Mouse (Mus musculus) liver, embryonic 14.5 days (tissue): ENCODE results near the gene Epha4.

Source experiments
- CTCF ChIP-seq: IDR thresholded peaks from 2 replicates; pipeline ENCODE4 v1.5.1; 2016; ENCODE audit warnings: antibody characterized with exemption, low read depth, control low read depth
- EP300 ChIP-seq: IDR thresholded peaks from 2 replicates; pipeline ENCODE4 v1.6.1; 2016; ENCODE audit warnings: antibody characterized with exemption, low read depth

GRCm38 (mm10) chr1:77412285-77412684 is 102.6 kb downstream of the Epha4 start:
- TF ChIP-seq CTCF (no peak), EP300 (no peak)
